Mouse (Mus musculus) lung, postnatal 0 days (tissue): ENCODE measurements around the gene Pdlim7. TPM values are rescaled to one million over a fixed set of nuclear protein-coding genes. Genes with fewer than 3 reads are reported as not detected.

Experiments used
- ATAC-seq: fragments of 200-750 bp; cut with Nextera tagmentation; 2 replicates; pipeline ENCODE4 v1.8.0; 2017; ENCODE audit warnings: moderate library complexity
- DNase-seq: peaks from one replicate; pipeline ENCODE4 v3.0.0-alpha.2; 2016; ENCODE audit warnings: low spot score
- H3K27ac ChIP-seq: fragments of 300-500 bp; sonication (generic); 2 replicates; pipeline ENCODE4 v1.5.1; 2014; ENCODE audit warnings: antibody characterized with exemption, mild to moderate bottlenecking, low read length, mixed read lengths
- H3K27me3 ChIP-seq: fragments of 300-500 bp; sonication (generic); replicated peaks from 2 replicates; pipeline ENCODE4 v1.6.1; 2014; ENCODE audit warnings: low read length, mixed read lengths; ENCODE audit not compliant: insufficient read depth
- H3K36me3 ChIP-seq: fragments of 300-500 bp; sonication (generic); 2 replicates; pipeline ENCODE4 v1.6.1; 2014; ENCODE audit warnings: low read length, mixed read lengths; ENCODE audit not compliant: insufficient read depth
- H3K4me1 ChIP-seq: fragments of 300-500 bp; sonication (generic); 2 replicates; pipeline ENCODE4 v1.6.1; 2014; ENCODE audit warnings: antibody characterized with exemption, low read depth, low read length, mixed read lengths; ENCODE audit not compliant: insufficient read depth
- H3K4me2 ChIP-seq: fragments of 300-500 bp; sonication (generic); replicated peaks from 2 replicates; pipeline ENCODE4 v1.6.1; 2014; ENCODE audit warnings: low read depth, mild to moderate bottlenecking, low read length, moderate library complexity, mixed read lengths
- H3K4me3 ChIP-seq: fragments of 300-500 bp; sonication (generic); 2 replicates; pipeline ENCODE4 v1.5.1; 2014; ENCODE audit warnings: low read depth, low read length
- H3K9ac ChIP-seq: fragments of 300-500 bp; sonication (generic); replicated peaks from 2 replicates; pipeline ENCODE4 v1.6.1; 2014; ENCODE audit warnings: low read depth, mild to moderate bottlenecking
- H3K9me3 ChIP-seq: fragments of 300-500 bp; sonication (generic); 2 replicates; pipeline ENCODE4 v1.6.1; 2016; ENCODE audit warnings: low read length, mixed read lengths
- CTCF ChIP-seq: IDR thresholded peaks from 2 replicates; pipeline ENCODE4 v1.5.1; 2016; ENCODE audit warnings: antibody characterized with exemption, mild to moderate bottlenecking
- EP300 ChIP-seq: IDR thresholded peaks from 2 replicates; pipeline ENCODE4 v1.6.1; 2016; ENCODE audit warnings: antibody characterized with exemption, mild to moderate bottlenecking, control low read depth
- WGBS: fragments of 180-500 bp; shearing (Covaris S2); extraction: QIAGEN DNeasy Blood & Tissue Kit; methylation state at CpG from one replicate; pipeline ENCODE4 v1.1.7; 2014; 5-methylcytosine and 5-hydroxymethylcytosine counted together
- polyA plus RNA-seq: library from polyadenylated mRNA; unstranded; fragments of >200 nt; fragmentation: Nextera tagmentation; extraction: Ambion mirVana; gene quantifications from 2 replicates; pipeline ENCODE4 v1.2.1, GENCODE M21; 2015

Pdlim7 gene
- polyA plus RNA-seq, 1 experiment from 2014 or later: 111 TPM

DNA sequence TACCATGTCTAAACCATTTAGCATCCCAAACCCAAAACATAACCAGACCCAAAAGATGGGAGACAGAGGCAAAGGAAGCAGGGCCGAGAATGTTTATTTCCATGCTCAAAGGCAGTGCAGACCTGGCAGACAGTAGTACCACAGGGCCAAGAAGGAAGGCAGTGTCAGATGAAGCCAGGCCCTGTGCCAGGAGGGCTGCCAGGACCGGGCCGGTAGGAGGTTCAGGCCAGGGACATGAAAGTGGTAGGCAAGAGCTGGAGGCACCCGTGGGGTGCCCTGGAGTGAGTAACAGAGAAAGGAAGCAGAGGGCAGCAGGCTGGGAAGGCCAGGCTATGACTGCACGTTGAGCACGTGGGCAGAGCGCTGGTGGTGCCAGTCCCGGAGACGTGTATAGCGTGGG, 6.8 kb downstream of the Pdlim7 start:
- H3K36me3 ChIP-seq: peaks cover 24% of the 10 kb centered on the region
- no peak overlapping the region for H3K4me2 ChIP-seq
- no peak overlapping the region for H3K4me3 ChIP-seq
- peaks cover 13% of the 10 kb centered on the region for H3K4me1 ChIP-seq
- TF ChIP-seq EP300 (no peak), CTCF (no peak)
- no peaks in the 10 kb centered on the region; the same call in 1 of the 2 replicates for H3K27me3 ChIP-seq
- WGBS: 88% methylated on average over 10 of the region's 10 CpGs
- ATAC-seq: no peak
- H3K27ac ChIP-seq: no peak overlapping the region
- H3K9me3 ChIP-seq: no peaks in the 10 kb centered on the region
- no peak overlapping the region for H3K9ac ChIP-seq
- DNase-seq: no peak

DNA sequence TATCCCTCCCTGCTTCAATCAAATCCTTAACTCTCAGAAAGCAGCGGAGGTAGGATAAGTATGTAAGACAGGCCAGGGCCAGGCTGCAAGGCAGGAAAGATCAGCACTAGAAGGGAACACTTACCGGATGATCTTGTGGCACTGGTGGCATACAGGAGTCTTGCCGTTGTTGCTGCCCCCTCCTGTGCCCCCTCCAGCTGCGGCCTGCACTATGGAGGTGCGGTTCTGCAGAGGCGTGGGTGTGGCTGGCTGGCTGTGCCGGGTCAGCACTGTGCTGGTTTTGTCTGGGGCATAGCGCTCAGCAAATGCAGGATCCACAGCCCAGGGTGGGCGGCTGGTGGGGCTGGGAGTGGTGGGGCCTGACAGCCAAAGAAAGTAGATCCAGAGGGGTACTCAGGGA, 7.7 kb downstream of the Pdlim7 start:
- DNase-seq (no peak), ATAC-seq (no peak)
- 97% methylated on average over 9 of the region's 9 CpGs for WGBS
- Histone ChIP-seq H3K27me3 (no peaks in the 10 kb centered on the region; the same call in 1 of the 2 replicates), H3K27ac (no peak overlapping the region), H3K9me3 (no peaks in the 10 kb centered on the region), H3K4me3 (no peak overlapping the region), H3K4me2 (no peak overlapping the region), H3K4me1 (peaks cover 7% of the 10 kb centered on the region), H3K9ac (no peak overlapping the region), H3K36me3 (peaks cover 24% of the 10 kb centered on the region)
- no peak for TF ChIP-seq CTCF
- TF ChIP-seq EP300: no peak

DNA sequence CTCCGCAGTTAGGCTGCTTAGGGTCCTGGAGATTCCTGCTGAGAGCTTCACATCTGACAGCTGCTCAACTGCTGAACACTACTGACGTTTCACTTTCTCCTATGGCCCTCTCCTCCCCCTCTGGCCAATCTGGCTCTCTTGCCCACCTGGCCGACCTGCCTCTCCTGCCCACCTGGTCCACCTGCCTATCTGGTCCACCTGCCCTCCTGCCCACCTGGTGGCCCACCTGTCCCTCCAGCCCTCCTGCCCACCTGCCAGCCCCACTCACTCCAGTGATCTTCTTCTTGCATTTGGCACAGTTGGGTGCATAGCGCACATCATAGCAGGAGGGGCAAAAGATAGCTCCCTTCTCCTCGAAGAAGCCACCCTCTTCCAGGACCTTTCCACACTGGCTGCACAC, 9.1 kb downstream of the Pdlim7 start:
- DNase-seq: no peak
- Histone ChIP-seq H3K27me3 (peaks cover 6% of the 10 kb centered on the region; the same call in 1 of the 2 replicates), H3K9me3 (no peaks in the 10 kb centered on the region), H3K36me3 (peaks cover 17% of the 10 kb centered on the region), H3K4me2 (no peak overlapping the region), H3K27ac (no peak overlapping the region), H3K4me1 (no peaks in the 10 kb centered on the region), H3K9ac (no peak overlapping the region), H3K4me3 (no peak overlapping the region)
- TF ChIP-seq EP300 (no peak), CTCF (no peak)
- ATAC-seq: no peak
- 89% methylated on average over 5 of the region's 5 CpGs for WGBS

DNA sequence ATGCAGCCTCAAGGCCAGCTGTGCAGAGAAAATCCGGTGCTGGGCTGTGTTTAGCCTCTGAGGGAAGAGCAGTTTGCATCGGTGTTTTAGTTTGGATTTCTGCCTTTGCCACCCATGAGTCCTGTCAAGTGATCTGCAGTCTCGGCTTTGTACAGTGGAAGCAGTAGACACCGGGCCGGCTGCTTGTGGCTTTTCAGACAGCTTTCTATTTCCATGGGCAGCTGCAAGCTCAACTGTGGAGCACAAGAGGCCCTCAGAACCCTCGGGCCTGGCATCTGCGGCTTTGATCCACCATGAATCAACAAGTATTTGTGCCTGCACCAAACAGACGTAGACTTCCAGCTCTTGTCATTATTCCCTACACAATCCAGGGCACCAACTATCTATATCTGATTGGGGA, 11.1 kb downstream of the Pdlim7 start:
- H3K36me3 ChIP-seq: peaks cover 25% of the 10 kb centered on the region

DNA sequence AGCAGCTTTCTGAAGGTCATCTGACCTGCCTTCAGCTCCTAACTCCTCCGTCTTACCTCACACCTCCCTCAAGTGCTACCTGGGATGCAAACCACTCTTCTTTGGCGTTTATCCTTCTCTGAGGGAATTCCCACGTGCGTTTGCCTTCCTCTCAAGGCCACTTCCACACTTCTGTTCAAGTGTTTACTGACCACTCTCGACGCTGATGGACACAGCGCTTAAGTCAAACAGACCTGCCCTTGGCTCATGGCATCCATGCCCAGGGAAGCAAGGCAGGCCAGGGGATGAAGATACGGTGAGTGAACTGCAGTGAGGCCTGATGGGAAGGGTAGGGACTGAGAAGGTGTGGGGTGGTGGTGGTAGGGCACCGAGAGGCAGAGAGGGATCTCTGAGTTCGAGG, 12.9 kb downstream of the Pdlim7 start:
- Histone ChIP-seq H3K4me1 (no peaks in the 10 kb centered on the region; the same call in 1 of the 2 replicates), H3K9ac (no peak overlapping the region), H3K27me3 (peaks cover 12% of the 10 kb centered on the region), H3K4me3 (no peak overlapping the region), H3K9me3 (no peaks in the 10 kb centered on the region), H3K4me2 (no peak overlapping the region), H3K27ac (no peak overlapping the region), H3K36me3 (peaks cover 19% of the 10 kb centered on the region)
- ATAC-seq (peak; percentile 89), DNase-seq (peak; percentile 88)
- 49% methylated on average over 10 of the region's 10 CpGs for WGBS
- TF ChIP-seq CTCF (no peak), EP300 (peak; percentile 79)

More for the DNA sequence above, 11.1 kb downstream of the Pdlim7 start:
- TF ChIP-seq EP300: no peak
- no peak for TF ChIP-seq CTCF
- Histone ChIP-seq H3K4me1 (no peaks in the 10 kb centered on the region), H3K27ac (no peak overlapping the region), H3K27me3 (peaks cover 12% of the 10 kb centered on the region), H3K4me3 (no peak overlapping the region), H3K9me3 (no peaks in the 10 kb centered on the region), H3K9ac (no peak overlapping the region), H3K4me2 (no peak overlapping the region)
- DNase-seq (no peak), ATAC-seq (no peak)
- 83% methylated on average over 8 of the region's 8 CpGs for whole genome bisulfite sequencing

DNA sequence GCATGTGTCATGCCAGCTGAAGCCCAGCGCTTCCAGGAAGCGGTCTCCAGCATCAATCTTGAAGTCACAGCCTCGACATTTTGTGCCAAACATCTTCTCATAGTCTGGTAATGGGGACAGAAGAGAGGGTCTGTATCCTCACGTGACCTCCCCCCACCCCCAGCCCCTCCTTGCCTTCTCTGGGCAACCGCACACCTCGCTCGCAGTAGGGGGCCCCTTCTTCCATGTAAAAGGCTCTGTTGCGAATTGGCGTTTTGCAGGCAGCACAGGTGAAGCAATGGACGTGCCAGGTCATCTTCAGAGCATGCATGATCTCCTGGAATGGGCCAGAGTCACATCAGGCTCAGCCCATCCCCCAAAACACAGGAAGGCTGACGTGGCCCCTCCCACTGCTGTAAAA, 14.6 kb downstream of the Pdlim7 start:
- H3K9me3 ChIP-seq: no peaks in the 10 kb centered on the region
- H3K36me3 ChIP-seq: peaks cover 8% of the 10 kb centered on the region; the same call in 1 of the 2 replicates
- H3K9ac ChIP-seq: no peak overlapping the region
- H3K4me3 ChIP-seq: no peak overlapping the region
- DNase-seq (no peak), ATAC-seq (no peak)
- peaks cover 12% of the 10 kb centered on the region; the same call in 1 of the 2 replicates for H3K27me3 ChIP-seq
- no peak overlapping the region for H3K4me2 ChIP-seq
- no peak for TF ChIP-seq CTCF
- no peak for TF ChIP-seq EP300
- no peak overlapping the region for H3K27ac ChIP-seq
- 69% methylated on average over 11 of the region's 11 CpGs for WGBS
- H3K4me1 ChIP-seq: peaks cover 2% of the 10 kb centered on the region; the same call in 1 of the 2 replicates

DNA sequence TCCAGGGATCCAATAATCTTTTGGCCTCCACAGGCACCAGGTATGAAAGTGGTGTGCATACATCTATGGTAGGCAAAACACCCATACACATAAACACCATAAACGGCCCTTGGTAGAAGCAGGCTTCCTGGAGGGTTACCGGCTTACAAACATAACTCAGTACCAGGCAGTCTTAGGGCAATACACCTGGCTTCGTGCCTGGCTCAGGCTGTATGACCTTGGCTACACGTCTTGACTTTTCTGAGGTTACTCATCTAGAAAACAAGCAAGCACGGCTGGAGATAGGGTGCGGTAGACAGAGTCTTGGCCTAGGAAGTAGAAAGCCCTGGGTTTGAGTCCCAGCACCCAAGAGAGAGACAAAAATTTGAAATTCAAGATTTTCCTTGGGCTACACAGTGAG, 16.8 kb downstream of the Pdlim7 start:
- ATAC-seq: no peak

More for the DNA sequence above, 16.8 kb downstream of the Pdlim7 start:
- 0 out of 2 replicates have a peak, but pooled peaks cover 8% of the 10 kb centered on the region for H3K36me3 ChIP-seq
- no peak overlapping the region for H3K27ac ChIP-seq
- 77% methylated on average over 6 of the region's 6 CpGs for whole genome bisulfite sequencing
- H3K4me1 ChIP-seq: peaks cover 2% of the 10 kb centered on the region; the same call in 1 of the 2 replicates
- no peak for TF ChIP-seq CTCF
- TF ChIP-seq EP300: no peak
- peaks cover 18% of the 10 kb centered on the region; the same call in 1 of the 2 replicates for H3K27me3 ChIP-seq
- H3K9me3 ChIP-seq: no peaks in the 10 kb centered on the region
- no peak for DNase-seq
- no peak overlapping the region for H3K4me3 ChIP-seq
- no peak overlapping the region for H3K4me2 ChIP-seq
- no peak overlapping the region for H3K9ac ChIP-seq
